Mouse (Mus musculus) embryonic facial prominence, embryonic 11.5 days (tissue): ENCODE measurements around the gene Dcst1. TPM values are rescaled to one million over a fixed set of nuclear protein-coding genes. Genes with fewer than 3 reads are reported as not detected.
A peak's percentile ranks its signal among the peaks of the same experiment; 100 is the strongest.

ENCODE experiments used
- ATAC-seq: fragments of 200-750 bp; cut with Nextera tagmentation; replicated peaks from 2 replicates; pipeline ENCODE4 v1.8.0; 2017; ENCODE audit warnings: low read depth; ENCODE audit not compliant: insufficient number of reproducible peaks, low FRiP score, low TSS enrichment
- DNase-seq: peaks from one replicate; pipeline ENCODE4 v3.0.0-alpha.2; 2015; ENCODE audit warnings: low spot score
- H3K27ac ChIP-seq: fragments of 300-500 bp; sonication (generic); replicated peaks from 2 replicates; pipeline ENCODE4 v1.5.1; 2014; ENCODE audit warnings: mild to moderate bottlenecking, low read depth, low read length, control low read depth
- H3K27me3 ChIP-seq: fragments of 300-500 bp; sonication (generic); 2 replicates; pipeline ENCODE4 v1.6.1; 2014; ENCODE audit warnings: mild to moderate bottlenecking, low read length, moderate library complexity, mixed read lengths; ENCODE audit not compliant: control insufficient read depth, insufficient read depth
- H3K36me3 ChIP-seq: fragments of 300-500 bp; sonication (generic); replicated peaks from 2 replicates; pipeline ENCODE4 v1.6.1; 2014; ENCODE audit warnings: low read depth, mild to moderate bottlenecking, low read length, moderate library complexity, mixed read lengths; ENCODE audit not compliant: control insufficient read depth, insufficient read depth
- H3K4me1 ChIP-seq: fragments of 300-500 bp; sonication (generic); 2 replicates; pipeline ENCODE4 v1.6.1; 2014; ENCODE audit warnings: low read length, mixed read lengths; ENCODE audit not compliant: control insufficient read depth, insufficient read depth
- H3K4me2 ChIP-seq: fragments of 300-500 bp; sonication (generic); 2 replicates; pipeline ENCODE4 v1.6.1; 2014; ENCODE audit warnings: low read depth, mild to moderate bottlenecking, control low read depth, low read length, moderate library complexity
- H3K4me3 ChIP-seq: fragments of 300-500 bp; sonication (generic); 2 replicates; pipeline ENCODE4 v1.5.1; 2014; ENCODE audit warnings: low read depth, low read length, control low read depth
- H3K9ac ChIP-seq: fragments of 300-500 bp; sonication (generic); replicated peaks from 2 replicates; pipeline ENCODE4 v1.6.1; 2014; ENCODE audit warnings: mild to moderate bottlenecking, control low read depth, low read length
- H3K9me3 ChIP-seq: fragments of 300-500 bp; sonication (generic); replicated peaks from 2 replicates; pipeline ENCODE4 v1.6.1; 2016; ENCODE audit warnings: mild to moderate bottlenecking, low read length, inconsistent platforms, mixed read lengths; ENCODE audit not compliant: control insufficient read depth
- WGBS: fragments of 180-500 bp; shearing (Covaris S2); extraction: QIAGEN DNeasy Blood & Tissue Kit; methylation state at CpG from one replicate; pipeline ENCODE4 v1.1.7; 2014; 5-methylcytosine and 5-hydroxymethylcytosine counted together
- polyA plus RNA-seq: library from polyadenylated mRNA; unstranded; fragments of >200 nt; fragmentation: Nextera tagmentation; extraction: Ambion mirVana; gene quantifications from 2 replicates; pipeline ENCODE4 v1.2.1, GENCODE M21; 2014

The Dcst1 gene
- polyA plus RNA-seq, 1 experiment from 2014 or later, result not detected

DNA sequence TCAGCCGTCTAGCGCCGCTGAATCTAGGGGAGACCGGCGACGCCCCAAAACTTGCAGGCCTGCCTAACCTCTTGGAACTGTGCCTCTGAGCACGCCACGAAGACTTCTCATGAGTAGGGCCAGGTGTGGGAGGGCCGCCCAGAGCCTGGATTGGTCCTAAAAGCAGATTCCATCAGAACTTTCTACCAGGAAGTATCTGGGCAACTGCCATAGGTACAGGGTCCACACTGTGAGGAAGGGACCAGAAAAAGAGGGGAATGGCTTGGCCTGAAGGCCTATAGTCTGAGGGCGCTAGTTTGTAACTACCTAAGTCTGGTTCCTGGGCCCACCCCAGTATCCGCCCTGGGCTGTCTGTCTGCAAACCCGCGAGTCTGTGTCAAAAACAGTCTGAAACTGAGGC, 33.5 kb downstream of the Dcst1 start:
- no peak for ATAC-seq
- Histone ChIP-seq H3K9ac (no peak overlapping the region), H3K9me3 (no peaks in the 10 kb centered on the region), H3K4me1 (peaks cover 6% of the 10 kb centered on the region), H3K4me2 (no peak overlapping the region), H3K27ac (no peak overlapping the region), H3K27me3 (no peaks in the 10 kb centered on the region), H3K36me3 (peaks cover 11% of the 10 kb centered on the region), H3K4me3 (no peak overlapping the region)
- 77% methylated on average over 13 of the region's 13 CpGs for WGBS
- no peak for DNase-seq

GRCm38 (mm10) chr3:89330948-89331347, 34.1 kb downstream of the Dcst1 start:
- Histone ChIP-seq H3K36me3 (peaks cover 11% of the 10 kb centered on the region), H3K4me2 (no peak overlapping the region), H3K27me3 (no peaks in the 10 kb centered on the region), H3K27ac (no peak overlapping the region), H3K4me1 (peaks cover 6% of the 10 kb centered on the region), H3K9ac (no peak overlapping the region), H3K9me3 (no peaks in the 10 kb centered on the region), H3K4me3 (no peak overlapping the region)
- 22% methylated on average over 10 of the region's 10 CpGs for WGBS
- DNase-seq (peak; percentile 51), ATAC-seq (no peak)

DNA sequence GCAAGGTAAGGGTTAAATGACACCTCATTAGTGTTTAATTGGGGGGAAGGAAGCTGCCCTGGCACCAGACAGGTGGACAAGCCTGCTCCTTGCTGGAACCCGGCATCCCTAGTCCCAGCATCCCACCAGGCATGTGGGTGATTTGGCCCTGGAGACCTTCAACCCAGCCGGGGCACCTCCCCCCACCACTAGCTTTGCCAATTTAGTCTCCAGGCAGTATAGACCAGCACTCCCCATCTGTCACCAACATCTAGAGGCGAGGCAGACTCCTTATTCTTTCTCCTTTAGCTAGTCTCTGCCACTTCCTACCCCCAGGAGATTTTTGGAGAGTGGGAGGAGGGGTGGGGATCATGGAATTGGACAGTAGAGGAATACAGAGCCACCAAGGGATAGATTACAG, 34.7 kb downstream of the Dcst1 start:
- DNase-seq (no peak), ATAC-seq (no peak)
- Histone ChIP-seq H3K9me3 (no peaks in the 10 kb centered on the region), H3K27ac (no peak overlapping the region), H3K27me3 (no peaks in the 10 kb centered on the region), H3K4me2 (no peak overlapping the region), H3K36me3 (peaks cover 11% of the 10 kb centered on the region), H3K4me1 (peaks cover 2% of the 10 kb centered on the region; the same call in 1 of the 2 replicates), H3K9ac (no peak overlapping the region), H3K4me3 (no peak overlapping the region)
- WGBS, result 55% methylated on average over 3 of the region's 3 CpGs

- Histone ChIP-seq H3K4me2 (no peak overlapping the region), H3K27me3 (no peaks in the 10 kb centered on the region), H3K36me3 (peaks cover 2% of the 10 kb centered on the region; the same call in 1 of the 2 replicates), H3K4me1 (peaks cover 2% of the 10 kb centered on the region; the same call in 1 of the 2 replicates), H3K4me3 (no peak overlapping the region), H3K27ac (no peak overlapping the region), H3K9ac (no peak overlapping the region; the same call in 1 of the 2 replicates), H3K9me3 (no peaks in the 10 kb centered on the region)
- ATAC-seq (no peak), DNase-seq (peak; percentile 36)
- 17% methylated on average over 4 of the region's 4 CpGs for WGBS
These were observed 36.4 kb downstream of the Dcst1 start for GRCm38 (mm10) chr3:89328623-89329022.

DNA sequence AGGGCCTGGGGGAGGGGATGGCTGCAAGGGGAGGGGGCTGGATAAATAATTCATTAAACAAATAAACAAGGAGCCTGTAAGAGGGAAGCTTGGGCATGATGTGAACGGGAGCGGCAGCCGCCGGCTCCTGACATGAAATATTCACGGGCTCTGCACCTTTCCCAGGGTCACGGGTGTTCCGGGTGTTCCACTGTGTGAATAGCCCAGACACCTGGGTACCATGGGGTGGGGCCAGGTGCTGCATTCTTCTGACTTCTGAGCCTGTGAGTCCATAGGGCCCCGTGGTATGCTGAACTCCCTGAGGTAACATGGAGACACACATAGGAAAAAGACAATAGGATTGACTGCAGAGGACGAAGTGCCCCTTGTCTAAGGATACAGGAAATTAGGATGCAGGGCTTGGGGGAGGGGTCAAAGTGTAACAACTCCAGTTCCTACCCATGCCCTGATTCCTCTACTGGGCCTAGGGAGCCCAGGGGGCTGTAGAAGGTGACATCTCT, 37.6 kb downstream of the Dcst1 start:
- DNase-seq (no peak), ATAC-seq (no peak)
- Histone ChIP-seq H3K36me3 (no peaks in the 10 kb centered on the region; the same call in 1 of the 2 replicates), H3K9me3 (no peaks in the 10 kb centered on the region), H3K4me3 (no peak overlapping the region), H3K4me2 (no peak overlapping the region), H3K9ac (no peak overlapping the region), H3K27me3 (no peaks in the 10 kb centered on the region), H3K4me1 (peaks cover 2% of the 10 kb centered on the region; the same call in 1 of the 2 replicates), H3K27ac (no peak overlapping the region)
- 56% methylated on average over 9 of the region's 9 CpGs for WGBS

DNA sequence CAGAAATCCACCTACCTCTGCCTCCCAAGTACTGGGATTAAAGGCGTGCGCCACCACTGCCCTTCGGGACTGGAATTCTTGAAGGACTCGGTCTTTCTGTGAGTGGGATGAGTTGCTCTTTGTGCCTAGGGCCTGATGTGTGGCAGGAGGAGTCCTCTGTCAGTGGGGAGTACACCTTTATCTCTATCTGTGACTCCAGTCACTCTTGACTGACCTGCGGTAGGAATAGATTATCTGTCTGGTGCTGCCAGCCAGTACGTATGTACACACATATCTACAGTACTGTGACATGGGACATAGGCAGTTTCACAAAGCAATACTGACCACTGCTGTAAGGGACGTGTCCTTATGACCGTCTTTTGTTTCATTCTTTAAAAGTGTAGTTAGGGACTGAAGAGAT, 39.2 kb downstream of the Dcst1 start:
- WGBS, result 88% methylated on average over 8 of the region's 8 CpGs
- no peak overlapping the region for H3K4me2 ChIP-seq
- H3K9ac ChIP-seq, result no peak overlapping the region
- no peaks in the 10 kb centered on the region for H3K9me3 ChIP-seq
- H3K36me3 ChIP-seq, result no peaks in the 10 kb centered on the region
- no peak for DNase-seq
- H3K4me3 ChIP-seq, result no peak overlapping the region
- peaks cover 14% of the 10 kb centered on the region for H3K27me3 ChIP-seq
- no peak overlapping the region for H3K27ac ChIP-seq
- peaks cover 10% of the 10 kb centered on the region for H3K4me1 ChIP-seq
- ATAC-seq, result no peak

GRCm38 (mm10) chr3:89322514-89323165, 42.4 kb downstream of the Dcst1 start, which contains the start of gene Efna3:
Gene Efna3 (minus strand): TSS chr3:89322965.
- Histone ChIP-seq H3K9me3 (no peaks in the 10 kb centered on the region), H3K36me3 (no peaks in the 10 kb centered on the region), H3K9ac (peak within 1 kb of the TSS; percentile 56), H3K27ac (0 out of 2 replicates have a peak within 1 kb of the TSS, but pooled peaks have one; percentile 16), H3K4me2 (peak within 1 kb of the TSS; percentile 93), H3K4me1 (peaks cover 19% of the 10 kb centered on the region), H3K4me3 (peak within 1 kb of the TSS; percentile 57), H3K27me3 (peaks cover 39% of the 10 kb centered on the region)
- ATAC-seq (peak; percentile 53; the same call in 1 of the 2 replicates), DNase-seq (peak; percentile 88)
- WGBS, result under 1% methylated on average over 50 of the region's 53 CpGs

- ATAC-seq (no peak), DNase-seq (peak; percentile 31)
These were observed 42.9 kb downstream of the Dcst1 start for GRCm38 (mm10) chr3:89322131-89322500.

More at GRCm38 (mm10) chr3:89322131-89322500, 42.9 kb downstream of the Dcst1 start:
- Histone ChIP-seq H3K27ac (no peak overlapping the region), H3K4me3 (peak overlapping the region; percentile 57), H3K9ac (peak overlapping the region; percentile 56), H3K9me3 (no peaks in the 10 kb centered on the region), H3K36me3 (no peaks in the 10 kb centered on the region), H3K4me2 (peak overlapping the region; percentile 93), H3K4me1 (peaks cover 16% of the 10 kb centered on the region), H3K27me3 (peaks cover 40% of the 10 kb centered on the region)
- WGBS, result under 1% methylated on average over 14 of the region's 14 CpGs
